Mouse (Mus musculus) adrenal gland, adult 2 months (tissue): ENCODE results near the gene H1foo. TPM values are rescaled to one million over a fixed set of nuclear protein-coding genes. Genes with fewer than 3 reads are reported as not detected.

Experiments used
- DNase-seq: peaks from one replicate; pipeline ENCODE4 v3.0.0; 2021
- polyA plus RNA-seq: library from polyadenylated mRNA; depleted of rRNA; stranded (reverse); fragments of >200 nt; gene quantifications from 2 replicates; pipeline ENCODE4 v1.2.3, GENCODE M21; 2012
- total RNA-seq, 2 experiments: library from RNA; stranded (reverse); gene quantifications; 2 replicates each; pipeline ENCODE4 v1.2.3; 2021

Gene H1foo
- total and polyA plus RNA-seq, 3 experiments: not detected

DNA sequence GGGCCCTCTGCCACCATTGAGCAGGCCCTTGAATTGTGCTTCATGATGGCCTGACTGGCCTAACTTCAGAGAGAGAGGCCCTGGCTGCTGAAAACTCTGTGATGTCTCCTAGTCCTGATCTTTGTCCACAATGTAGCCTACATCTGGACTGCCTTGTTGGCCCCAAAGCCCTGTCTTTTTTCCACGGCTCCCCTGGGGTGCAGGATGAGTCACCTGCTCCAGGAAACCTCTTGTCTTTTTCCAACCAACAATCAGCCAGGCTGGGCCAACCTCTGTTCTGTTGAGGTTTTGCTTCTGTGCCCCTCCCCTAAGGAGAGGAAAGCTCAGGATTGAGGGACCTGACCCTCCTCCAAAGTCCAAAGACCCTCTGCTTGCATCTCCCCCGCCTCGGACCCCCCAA lies 17.0 kb downstream of the H1foo start:
- DNase-seq: no peak

DNA sequence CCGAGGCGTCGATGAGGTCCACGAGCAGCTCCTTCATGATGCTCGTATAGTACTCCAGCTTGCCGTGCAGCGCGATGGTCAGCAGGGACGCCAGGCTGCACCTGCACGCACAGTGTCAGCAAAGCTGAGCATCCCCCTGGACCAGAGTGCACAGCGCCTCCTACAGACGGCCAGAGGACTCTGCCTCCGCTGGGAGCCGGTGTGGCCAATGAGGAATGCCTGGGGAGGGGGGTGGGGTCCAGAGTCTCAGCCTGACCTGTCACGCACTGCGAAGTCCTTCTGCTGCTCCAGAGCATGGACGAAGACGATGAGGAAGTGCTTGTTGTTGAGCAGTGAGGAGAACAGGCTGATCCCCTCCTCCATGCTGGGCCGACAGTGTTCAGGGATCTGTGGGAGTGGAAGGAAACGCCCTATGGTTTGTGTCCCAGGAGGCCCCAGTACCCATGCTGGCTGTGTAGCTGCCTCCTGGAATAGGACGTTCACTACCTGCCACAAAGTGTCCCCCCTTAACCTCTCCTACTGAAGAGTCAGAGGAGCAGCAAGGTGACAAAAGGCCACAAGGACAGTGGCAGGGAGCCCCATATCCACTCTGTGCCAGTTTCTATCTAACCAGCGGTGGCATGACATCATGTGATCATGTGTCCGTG lies 17.8 kb downstream of the H1foo start:
- DNase-seq: no peak

DNA sequence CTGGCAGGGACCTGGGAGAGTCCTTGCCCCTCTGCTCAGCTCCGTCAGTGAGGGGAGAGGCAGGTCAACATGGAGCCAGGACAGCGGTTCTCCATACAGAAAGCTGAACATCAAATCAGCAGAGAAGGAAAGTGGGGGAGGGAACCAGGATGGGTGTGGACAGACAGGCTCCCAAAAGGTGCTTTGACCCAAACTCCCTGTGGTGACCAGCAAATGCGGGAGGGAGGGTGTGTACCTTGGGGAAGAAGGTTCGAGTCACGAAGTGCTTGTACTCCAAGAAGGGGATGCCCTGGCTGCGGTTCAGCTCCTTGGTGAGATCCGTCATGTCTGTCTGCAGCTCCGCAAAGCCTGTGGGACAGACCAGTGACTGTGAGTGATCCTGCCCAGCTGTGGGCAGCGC lies 18.9 kb downstream of the H1foo start:
- DNase-seq: no peak

DNA sequence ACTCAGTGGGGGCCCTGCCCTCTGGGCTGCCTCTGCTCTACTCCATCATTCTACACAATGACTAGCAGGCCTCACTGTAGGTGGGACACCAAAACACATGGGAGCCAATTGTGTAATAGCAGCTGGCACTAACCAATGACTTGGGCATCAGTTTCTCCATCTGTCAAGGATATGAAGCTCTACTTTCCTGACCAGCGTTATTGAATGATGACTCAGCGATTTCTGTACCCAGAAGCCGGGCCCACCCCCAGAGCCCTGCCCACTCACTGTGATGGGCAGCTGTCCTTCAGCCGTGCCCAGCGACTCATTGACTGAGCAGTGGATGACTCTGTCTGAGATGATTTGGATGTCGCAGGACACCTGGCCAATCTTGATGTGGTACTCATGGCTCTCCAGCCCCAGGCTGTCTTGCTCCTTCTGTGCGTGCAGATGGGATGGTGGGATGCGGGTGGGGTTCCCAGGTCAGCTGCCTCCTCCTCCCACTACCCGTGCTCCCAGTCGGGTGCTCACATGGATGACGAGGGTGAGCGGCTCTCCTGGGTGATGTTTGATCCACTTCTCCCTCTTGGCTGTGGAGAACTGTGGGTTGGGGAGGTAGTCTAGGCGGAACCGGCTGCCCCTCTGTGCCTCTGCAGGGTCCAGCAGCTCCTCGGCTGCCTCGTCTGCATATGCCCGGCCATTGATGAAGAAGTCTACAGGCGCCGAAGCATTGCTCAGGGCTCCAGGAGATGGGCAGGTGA lies 21.7 kb downstream of the H1foo start:
- no peak for DNase-seq

DNA sequence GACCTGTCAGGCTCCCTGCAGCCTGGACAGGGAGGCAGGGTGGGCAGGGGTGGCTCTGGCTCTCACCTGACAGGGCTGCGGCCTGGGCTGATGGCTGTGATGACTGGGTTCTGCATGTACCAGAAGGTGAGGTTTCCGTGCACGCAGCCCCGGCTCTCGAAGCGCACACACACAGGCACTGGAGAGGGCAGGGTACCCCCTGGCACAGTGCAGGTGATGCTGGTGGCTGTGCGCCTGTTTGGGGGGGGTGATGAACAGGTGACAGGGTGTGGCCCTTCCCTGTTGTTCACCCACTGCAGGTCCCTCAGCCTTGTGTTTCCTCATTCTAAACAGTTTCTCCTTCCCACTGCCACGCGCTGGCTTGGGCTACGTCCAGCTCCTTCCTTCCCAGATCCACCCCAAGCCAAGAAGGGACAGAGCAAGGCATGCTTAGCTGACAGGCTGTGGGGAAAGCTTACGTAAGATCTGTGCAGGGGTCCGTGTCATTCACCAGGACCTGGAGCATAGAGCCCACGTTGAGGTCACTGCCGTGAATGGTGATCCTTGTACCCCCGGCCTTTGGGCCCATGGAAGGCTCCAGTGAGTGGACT lies 22.6 kb downstream of the H1foo start:
- no peak for DNase-seq

DNA sequence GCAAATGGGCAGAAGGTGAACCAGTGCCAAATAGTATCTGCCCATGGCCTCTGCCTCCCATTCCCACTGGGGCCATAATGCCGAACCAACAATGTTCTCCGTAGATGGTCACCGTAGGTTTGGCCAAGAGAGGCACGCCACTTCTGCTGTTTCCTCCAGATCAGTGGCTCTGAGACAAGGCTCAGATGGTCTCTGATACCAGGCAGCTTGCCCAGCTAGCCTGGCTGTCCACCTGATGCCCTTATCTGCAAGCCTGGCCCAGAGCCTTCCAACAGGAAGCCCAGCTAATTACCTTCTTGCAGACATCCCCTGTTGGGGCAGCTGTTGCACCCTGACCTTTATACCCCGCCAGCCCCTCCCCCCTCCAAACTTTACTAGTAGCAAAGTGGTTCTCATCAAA lies 23.3 kb downstream of the H1foo start:
- DNase-seq: no peak

DNA sequence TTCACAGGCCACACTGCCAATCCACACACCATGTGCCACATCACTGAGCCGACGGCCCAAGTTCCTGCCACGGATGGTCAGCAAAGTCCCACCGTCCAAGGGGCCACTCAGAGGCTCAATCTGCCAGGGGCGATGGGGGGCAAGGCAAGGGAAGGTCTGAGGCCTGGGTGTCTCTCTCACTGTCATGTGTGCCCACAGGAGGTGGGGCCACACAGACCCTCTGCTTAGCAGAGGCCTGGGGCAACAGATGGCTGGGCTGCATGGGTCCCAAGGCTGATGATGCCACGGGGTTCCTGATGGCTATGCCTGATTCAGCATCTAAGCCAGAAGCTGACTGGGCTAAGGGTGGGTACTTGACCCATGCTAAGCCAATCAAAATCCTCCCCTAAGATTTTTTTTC lies 24.0 kb downstream of the H1foo start:
- no peak for DNase-seq

DNA sequence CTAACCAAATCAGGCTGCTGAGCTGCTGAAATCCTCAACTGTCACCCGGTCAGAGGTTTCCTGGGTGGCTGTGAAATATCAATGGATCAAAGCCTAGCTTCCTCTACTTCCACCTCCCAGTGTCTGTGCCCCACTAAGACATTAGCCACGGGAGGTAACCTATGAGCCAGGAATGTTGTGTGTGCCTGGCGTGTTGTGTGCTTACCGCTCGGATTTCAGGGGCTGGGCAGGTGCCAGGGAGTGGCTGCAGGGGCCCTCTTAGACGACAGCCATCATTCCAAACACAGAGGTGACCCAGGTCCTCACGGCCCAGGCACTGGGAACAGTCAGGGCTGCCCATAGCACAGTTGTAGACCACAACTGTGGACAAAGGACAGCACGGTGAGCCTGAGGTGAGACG lies 24.4 kb downstream of the H1foo start:
- no peak for DNase-seq

DNA sequence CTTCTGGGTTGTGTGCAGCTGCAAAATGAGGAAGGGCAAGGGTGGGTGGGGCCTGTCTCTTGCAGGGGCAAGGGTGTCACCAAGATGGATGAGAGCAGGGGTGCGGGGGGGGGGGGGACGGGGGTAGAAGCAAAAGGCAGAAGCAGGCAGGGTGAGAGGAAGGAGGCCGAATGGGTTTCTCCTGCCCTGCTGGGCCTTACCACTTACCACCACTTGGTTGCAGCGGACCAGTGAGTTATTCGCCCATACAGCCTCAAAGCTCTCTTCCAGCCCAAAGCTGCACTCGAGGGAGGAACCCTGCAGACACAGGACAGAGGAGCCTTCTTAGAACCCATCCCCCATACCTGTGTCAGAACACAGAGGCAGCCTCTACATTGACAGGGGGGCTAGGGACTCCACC lies 25.2 kb downstream of the H1foo start:
- DNase-seq: no peak

DNA sequence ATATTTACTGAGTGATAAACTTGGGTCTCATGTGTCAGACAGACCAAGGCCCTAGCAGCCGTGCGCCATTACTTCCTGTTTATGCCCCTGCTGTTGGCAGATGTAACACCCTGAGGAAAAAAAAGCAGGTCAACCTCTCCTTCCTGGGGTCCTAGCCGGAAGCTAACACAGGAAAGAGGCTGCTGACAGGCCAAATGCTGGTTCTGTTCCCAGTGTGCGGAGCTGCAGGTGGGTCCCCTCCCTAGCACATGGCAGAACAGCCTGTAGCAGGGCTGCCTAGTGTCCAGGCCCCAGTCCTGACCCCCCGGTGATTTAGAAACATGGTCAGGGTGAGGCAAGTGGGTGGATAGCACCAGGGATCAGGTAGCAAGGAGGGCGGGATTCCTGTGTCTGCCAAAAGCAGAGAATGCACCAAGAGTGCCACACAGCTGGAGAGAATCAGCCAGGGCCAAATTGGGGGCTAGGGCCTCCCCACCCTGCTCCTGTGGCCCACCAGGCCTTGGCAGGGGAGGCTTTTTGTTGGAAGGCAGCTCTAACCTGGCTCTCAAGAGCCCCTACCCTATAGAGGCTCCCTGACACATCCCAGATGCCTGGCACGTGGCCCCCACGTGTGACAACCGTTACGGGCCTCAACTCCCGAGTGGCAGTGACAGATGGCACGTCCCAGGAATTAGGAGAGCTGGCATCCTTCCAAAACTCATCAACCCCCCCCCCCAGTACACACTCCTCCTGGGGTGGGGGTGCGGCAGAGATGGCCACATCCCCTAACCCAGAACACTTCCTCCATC lies 26.7 kb downstream of the H1foo start:
- no peak for DNase-seq

DNA sequence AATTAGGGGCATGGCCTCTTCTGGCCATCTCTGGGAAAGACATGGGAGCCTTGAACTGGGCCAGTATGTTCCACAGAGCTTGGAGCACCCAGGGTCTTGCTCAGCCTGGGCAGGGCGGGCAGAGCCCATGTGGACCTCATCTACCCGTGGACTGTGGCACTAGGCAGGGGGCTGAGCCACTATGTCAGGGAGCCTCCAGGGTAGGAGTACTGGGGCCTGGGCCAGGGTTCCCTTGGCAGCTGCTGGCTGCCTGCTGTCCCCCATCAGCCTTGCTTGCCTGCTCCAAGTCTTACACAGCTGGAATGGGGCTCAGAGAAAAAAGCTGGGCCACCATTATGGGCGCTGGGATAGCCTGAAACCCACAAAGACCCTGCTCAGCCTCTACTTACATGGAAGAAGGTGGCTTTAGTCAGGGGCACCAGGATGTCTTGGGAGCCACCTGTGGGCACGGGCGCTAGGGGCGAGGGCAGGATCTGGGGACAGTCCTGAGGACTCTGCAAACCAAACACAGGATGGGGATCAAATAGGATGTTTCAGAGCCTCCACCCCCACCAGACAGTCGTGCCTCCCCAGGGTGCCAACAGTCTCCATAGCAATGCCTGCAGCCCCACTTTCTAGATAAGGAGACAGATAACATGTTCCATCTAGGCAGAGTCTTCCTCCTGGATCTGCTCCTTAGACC lies 27.5 kb downstream of the H1foo start:
- DNase-seq: no peak

DNA sequence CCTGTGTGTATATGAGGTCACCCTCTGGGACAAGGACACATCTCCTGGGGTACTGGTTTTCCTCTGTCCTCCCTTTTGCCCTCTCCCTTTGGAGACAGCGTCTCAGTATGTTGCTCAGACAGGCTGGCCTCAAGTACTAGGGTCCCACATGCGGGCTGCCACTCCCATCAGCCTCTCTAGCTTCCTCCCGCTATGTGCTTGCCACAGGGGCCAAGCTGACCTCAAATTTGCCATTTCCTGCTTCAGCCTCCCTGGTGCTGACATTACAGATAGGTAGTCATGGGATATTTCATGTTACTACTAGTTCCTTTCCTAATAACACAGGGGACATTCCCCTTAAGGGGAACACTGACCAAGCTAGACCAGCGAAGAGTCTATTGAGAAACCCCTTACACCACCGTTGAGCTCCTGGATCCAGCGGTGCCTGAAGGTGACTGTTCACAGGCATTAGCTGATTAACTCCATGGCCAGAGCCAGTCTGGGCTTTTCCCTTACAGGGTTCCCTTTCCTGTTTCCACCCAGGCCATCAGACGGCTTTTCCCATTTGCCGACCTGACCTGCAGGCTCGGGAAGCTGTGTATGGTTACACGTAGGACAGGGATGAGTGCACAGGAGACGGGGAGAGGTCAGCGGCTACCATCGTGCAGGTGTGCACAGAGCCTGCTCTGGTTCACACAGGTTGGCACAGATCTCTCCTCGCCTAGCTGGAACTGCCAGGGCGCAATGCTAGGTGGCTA lies 28.6 kb downstream of the H1foo start:
- DNase-seq: no peak

DNA sequence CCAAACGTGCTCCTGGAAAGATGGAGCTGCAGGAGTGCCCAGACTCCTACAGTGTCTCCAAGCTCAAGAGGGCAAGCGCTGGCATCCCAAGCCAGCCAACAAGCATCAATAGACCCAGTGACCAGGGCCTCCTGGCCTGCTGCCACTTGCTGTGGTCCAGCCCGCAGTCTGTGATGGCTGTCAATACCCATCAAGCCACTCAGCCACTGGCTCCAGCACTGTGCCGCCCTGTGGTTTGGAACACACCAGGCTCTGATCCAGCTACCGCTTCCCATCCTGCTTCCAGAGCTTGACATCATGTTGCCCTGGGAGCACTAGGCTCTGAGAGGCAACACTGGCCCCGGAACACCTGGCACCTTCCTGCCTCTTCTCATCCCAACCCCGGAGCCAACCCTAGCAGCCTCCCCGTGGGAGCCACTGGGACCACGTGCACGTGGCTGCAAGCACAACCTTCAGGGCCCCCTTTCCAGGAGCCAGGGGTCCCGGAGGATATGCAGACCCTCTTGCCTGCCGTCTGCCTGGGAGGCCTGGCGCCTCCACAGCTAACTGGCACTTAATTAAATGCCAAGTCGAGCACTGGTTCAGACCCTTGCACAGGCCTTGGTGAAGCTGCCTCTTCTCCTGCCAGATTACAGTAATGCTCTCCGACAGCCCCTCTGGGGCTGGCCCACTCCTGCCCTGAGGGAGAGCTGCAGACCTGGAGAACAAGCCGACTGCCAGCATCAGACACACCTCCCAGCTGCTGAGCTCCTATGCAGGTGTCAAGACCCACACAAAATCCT lies 29.3 kb downstream of the H1foo start:
- no peak for DNase-seq

DNA sequence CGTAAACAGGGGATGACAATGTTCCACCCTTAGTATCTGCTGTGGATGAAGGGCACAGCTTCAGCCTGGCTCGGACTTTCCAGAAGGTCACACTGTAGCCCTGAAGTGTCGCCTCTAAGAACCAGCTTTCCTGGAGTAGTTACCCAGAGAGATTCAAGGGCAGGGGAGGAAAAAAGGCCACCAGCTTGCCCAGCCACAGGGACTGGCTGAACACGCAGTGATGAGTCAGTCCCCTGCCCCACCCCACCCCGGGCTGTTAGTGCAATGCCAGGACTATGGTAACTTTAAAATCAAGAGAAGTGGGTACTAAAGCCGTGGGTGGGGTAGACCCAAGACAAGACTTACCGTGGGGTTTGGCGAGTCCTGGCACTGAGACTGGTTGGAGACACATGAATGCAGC lies 30.9 kb downstream of the H1foo start:
- DNase-seq: peak; percentile 88

DNA sequence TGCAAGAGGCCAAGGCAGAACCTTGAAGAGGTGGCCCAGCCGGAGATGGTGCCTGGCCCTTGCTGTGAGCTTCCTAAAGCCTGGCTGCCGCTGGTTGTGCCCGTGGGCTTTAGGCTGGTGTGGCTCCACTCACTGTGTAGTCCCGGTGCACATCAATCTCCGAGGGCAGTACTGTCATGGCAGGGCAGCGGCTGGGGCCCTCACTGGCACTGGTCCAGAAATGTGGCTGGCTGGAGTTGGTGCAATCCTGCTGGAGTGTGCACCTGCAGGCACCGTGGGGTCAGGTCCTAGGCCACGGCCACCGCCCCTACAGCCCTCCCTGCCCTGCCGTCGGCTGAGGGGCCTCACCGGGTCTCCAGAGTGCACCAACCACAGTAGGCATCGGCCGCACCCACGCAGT lies 33.1 kb downstream of the H1foo start:
- DNase-seq: no peak

DNA sequence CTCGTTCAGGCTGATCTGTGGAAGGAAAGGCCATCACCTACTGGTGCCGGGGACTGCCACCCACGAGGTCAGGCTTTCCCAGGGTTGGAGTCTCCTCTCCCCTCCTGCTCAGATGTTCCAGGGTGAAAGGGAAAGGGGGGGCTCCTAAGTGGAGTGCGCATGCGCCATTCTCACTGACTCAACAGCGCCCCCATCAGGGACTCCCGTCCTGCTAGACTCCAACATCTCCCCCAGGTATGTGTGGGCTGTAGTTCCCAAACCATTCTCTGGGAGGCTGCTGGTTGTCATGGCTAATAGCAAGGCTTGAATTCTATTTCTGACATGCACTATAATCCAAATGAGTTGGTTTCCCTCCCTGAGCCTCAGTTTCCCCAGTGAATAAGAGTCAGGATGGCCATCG lies 33.9 kb downstream of the H1foo start:
- no peak for DNase-seq

DNA sequence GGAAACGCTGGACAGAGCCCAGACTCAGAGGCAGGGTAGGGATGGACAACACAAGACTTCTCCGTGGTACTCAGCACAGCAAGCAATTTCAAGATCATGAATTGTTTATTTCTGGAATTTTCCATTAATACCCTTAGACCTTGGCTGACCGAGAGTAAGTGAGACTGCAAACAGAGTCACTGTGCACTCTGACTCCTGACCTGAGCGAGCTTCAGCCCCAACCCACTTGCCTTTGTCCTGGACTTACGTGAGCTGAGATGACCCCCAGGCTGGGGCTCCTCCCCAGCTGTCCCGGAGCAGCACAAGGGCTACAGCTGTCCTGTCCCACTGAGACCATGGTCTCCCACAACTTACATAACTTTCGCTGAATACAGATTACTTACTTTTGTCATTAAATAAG lies 38.2 kb downstream of the H1foo start:
- DNase-seq: peak; percentile 57

DNA sequence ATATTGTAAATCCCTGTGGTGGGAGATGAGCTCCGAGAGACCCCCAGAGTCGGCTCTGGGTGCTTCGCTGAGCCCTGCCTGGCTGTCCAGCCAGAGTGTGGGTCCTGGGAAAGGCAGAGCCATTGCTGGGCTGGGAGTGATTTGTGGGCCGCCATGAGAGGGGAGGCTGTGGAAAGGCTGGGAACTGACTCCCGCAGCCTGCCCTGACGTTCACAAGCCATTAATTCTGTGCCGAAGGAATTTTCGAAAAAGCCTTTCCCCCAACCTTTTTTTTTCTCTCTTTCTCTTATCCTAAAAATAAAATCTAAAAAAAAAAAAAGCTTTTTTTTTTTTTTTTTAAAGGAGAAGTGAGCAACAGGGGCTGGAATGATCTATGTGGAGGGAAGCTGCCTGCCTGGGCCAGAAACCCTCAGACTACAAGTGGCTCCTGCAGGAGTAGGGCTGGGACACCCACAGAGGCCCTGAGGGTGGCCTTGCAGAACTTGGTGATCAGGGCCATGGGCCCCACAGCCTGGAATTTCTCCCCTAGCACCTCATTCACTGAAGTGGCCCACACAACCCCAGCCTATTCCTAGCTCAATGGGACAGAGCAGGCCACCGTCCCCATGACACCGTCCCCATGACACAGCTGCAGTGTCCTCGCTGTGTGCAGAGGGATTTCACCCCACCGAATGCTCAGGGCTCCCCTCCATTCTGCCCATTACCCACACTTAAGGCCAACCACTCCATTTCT lies 38.7 kb downstream of the H1foo start:
- peak; percentile 64 for DNase-seq

DNA sequence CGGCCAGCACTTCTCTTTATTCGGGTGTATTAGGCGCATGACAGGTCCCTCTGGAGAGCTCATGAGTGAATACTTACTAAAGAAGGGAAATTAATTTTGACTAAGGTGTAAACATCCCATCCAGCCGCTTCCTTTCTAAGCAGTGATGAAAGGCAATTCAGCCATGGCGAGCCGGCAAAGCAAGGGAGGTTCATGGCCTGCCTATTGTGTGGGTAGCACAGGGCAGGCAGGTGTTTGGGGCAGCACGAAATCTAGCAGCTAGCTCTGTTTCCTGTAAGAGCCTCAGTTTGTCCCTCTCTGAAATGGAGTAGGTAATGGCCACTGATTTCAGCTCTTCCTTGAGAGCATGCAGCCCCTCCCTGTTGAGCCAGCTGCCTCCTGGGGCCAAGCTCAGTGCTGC lies 39.8 kb downstream of the H1foo start:
- DNase-seq: no peak

DNA sequence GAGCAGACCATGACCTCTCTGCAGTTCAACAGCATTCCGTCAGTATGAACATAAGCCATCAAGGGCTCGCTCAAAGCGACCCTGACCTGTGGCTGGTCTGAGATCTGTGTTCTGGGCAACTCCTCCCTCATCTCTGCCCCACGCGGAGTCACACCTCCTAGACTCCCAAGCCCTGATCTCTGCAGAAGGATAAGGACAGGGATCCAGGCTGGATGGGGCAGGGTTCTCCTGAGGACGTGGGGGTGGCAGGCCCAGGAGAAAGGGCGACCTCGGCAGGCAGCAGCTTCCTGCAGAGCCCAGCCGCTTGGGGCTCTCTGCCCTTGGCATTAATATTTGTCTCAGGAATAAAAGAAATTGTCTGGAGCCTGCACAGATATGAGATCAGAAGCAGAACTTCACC lies 40.9 kb downstream of the H1foo start:
- peak; percentile 85 for DNase-seq
